Mouse (Mus musculus) liver, embryonic 14 days (tissue): ENCODE data around the gene Dppa4. TPM values are rescaled to one million over a fixed set of nuclear protein-coding genes. Genes with fewer than 3 reads are reported as not detected.

Experiments
- polyA plus RNA-seq: library from polyadenylated mRNA; depleted of rRNA; stranded (reverse); fragments of >200 nt; gene quantifications from 2 replicates; pipeline ENCODE4 v1.2.3, GENCODE M21; 2012; rRNA removed

Dppa4 gene
- 0.01 and 0.05 TPM in 2 replicates for polyA plus RNA-seq

GRCm38 (mm10) chr16:48283517-48283916 lies at the start of gene Dppa4:
Gene Dppa4, plus strand, starts transcription at chr16:48283733.

GRCm38 (mm10) chr16:48303509-48303908 lies 20.0 kb downstream of the Dppa4 start, which contains the start of gene Dppa2:
Gene Dppa2, plus strand, starts transcription at chr16:48303908.

Other genes with a start within 250 kb of the Dppa4 start
- not detected in 2 replicates for gene Dppa2, start 20.2 kb downstream of the Dppa4 start, polyA plus RNA-seq
- not detected in 2 replicates for gene Gm5485, start 128.7 kb downstream of the Dppa4 start, polyA plus RNA-seq
- under 0.01 and 0.02 TPM in 2 replicates for gene Morc1, start 147.5 kb downstream of the Dppa4 start, polyA plus RNA-seq